Mouse (Mus musculus) frontal cortex, adult 2 months (tissue): ENCODE measurements around the gene Thoc6. TPM values are rescaled to one million over a fixed set of nuclear protein-coding genes. Genes with fewer than 3 reads are reported as not detected.

Experiments
- DNase-seq, 2 experiments: peaks; one replicate each; pipeline ENCODE4 v3.0.0; 2022; ENCODE audit warnings: low spot score in 1 of 2; ENCODE audit errors: extremely low spot score in 1 of 2
- polyA plus RNA-seq: library from polyadenylated mRNA; depleted of rRNA; stranded (reverse); fragments of >200 nt; gene quantifications from 2 replicates; pipeline ENCODE4 v1.2.3, GENCODE M21; 2012; rRNA removed

Gene Thoc6
- polyA plus RNA-seq, 1 experiment = 9.1 TPM

- no peak for DNase-seq
These were observed 28.8 kb downstream of the Thoc6 start, which contains the start of gene Mmp25 for GRCm38 (mm10) chr17:23644613-23645495. Gene Mmp25, minus strand, starts transcription at chr17:23645277.

GRCm38 (mm10) chr17:23631241-23631640 is 42.4 kb downstream of the Thoc6 start:
- no peak for DNase-seq

GRCm38 (mm10) chr17:23630195-23631020 is 43.3 kb downstream of the Thoc6 start:
- DNase-seq = peak; percentile 62 to 90

GRCm38 (mm10) chr17:23627813-23628212 is 45.9 kb downstream of the Thoc6 start:
- DNase-seq = no peak

GRCm38 (mm10) chr17:23620351-23620750 is 53.3 kb downstream of the Thoc6 start:
- DNase-seq = no peak

Other genes with a start within 250 kb of the Thoc6 start
- not detected in 2 replicates for gene Vmn2r117, start 194.2 kb downstream of the Thoc6 start, polyA plus RNA-seq
- gene Zfp213, start 109.6 kb downstream of the Thoc6 start, polyA plus RNA-seq = 7.9 and 8.4 TPM in 2 replicates
- gene Zfp13, start 74.4 kb downstream of the Thoc6 start, polyA plus RNA-seq = 27.8 and 32.2 TPM in 2 replicates
- gene Zscan10, start 73.0 kb downstream of the Thoc6 start, polyA plus RNA-seq = 0.04 TPM in 1 of 2 replicates, not detected in the other
- 0.38 and 0.40 TPM in 2 replicates for gene Mmp25, start 28.6 kb downstream of the Thoc6 start, polyA plus RNA-seq
- gene Bicdl2, start 13.4 kb downstream of the Thoc6 start, polyA plus RNA-seq = not detected in 2 replicates
- gene Hcfc1r1, start 286 bp downstream of the Thoc6 start, polyA plus RNA-seq = 114 and 144 TPM in 2 replicates
- 5.6 and 7.0 TPM in 2 replicates for gene Tnfrsf12a, start 3.6 kb upstream of the Thoc6 start, polyA plus RNA-seq
- gene Cldn6, start 5.4 kb upstream of the Thoc6 start, polyA plus RNA-seq = 0.08 and 0.17 TPM in 2 replicates
- gene Cldn9, start 10.1 kb upstream of the Thoc6 start, polyA plus RNA-seq = 0.14 and 0.19 TPM in 2 replicates
- 0.13 and 0.24 TPM in 2 replicates for gene 1520401A03Rik, start 48.9 kb upstream of the Thoc6 start, polyA plus RNA-seq
- 8.1 and 8.7 TPM in 2 replicates for gene Pkmyt1, start 52.5 kb upstream of the Thoc6 start, polyA plus RNA-seq
- 47.2 and 49.8 TPM in 2 replicates for gene Paqr4, start 67.0 kb upstream of the Thoc6 start, polyA plus RNA-seq
- gene Kremen2, start 72.0 kb upstream of the Thoc6 start, polyA plus RNA-seq = 0.38 and 0.52 TPM in 2 replicates
- 208 and 231 TPM in 2 replicates for gene Flywch1, start 97.7 kb upstream of the Thoc6 start, polyA plus RNA-seq
- 38.8 and 41.8 TPM in 2 replicates for gene Flywch2, start 112.2 kb upstream of the Thoc6 start, polyA plus RNA-seq
- gene Srrm2, start 116.7 kb upstream of the Thoc6 start, polyA plus RNA-seq = 732 and 866 TPM in 2 replicates
- gene Elob, start 155.3 kb upstream of the Thoc6 start, polyA plus RNA-seq = 610 and 742 TPM in 2 replicates
- 0.16 and 1.0 TPM in 2 replicates for gene Prss33, start 162.2 kb upstream of the Thoc6 start, polyA plus RNA-seq
- gene Prss32, start 170.0 kb upstream of the Thoc6 start, polyA plus RNA-seq = 0.06 and 0.10 TPM in 2 replicates
- 0.10 and 0.15 TPM in 2 replicates for gene Prss41, start 170.3 kb upstream of the Thoc6 start, polyA plus RNA-seq
- not detected in 2 replicates for gene Prss21, start 194.2 kb upstream of the Thoc6 start, polyA plus RNA-seq
- gene Dcpp1, start 207.0 kb upstream of the Thoc6 start, polyA plus RNA-seq = not detected in 2 replicates
- gene Dcpp2, start 207.0 kb upstream of the Thoc6 start, polyA plus RNA-seq = not detected in 2 replicates
- gene Dcpp3, start 243.6 kb upstream of the Thoc6 start, polyA plus RNA-seq = not detected in 2 replicates